ENCODE assay signal across 20 mouse cellular contexts in the genomic region with DNA sequence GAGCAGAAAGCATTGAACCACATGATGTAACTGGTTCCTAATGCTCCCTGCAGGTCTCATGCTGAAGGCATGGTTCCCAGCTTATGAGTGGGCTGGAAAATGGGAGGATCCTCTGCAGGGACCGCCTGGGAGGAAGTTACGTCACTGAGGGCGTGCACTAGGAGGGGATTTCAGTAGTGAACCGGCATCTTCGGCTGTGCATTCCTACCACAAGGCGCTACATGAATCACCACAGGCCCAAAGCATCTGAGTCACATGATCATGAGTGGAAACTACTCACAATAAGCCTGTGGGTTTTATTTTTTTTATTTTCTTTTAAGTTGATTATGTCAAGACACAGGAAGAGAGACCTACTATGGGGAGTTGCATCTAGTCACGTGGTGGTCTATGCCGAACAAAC.
DNase-seq lines count a peak whose midpoint lies in the region; ATAC-seq lines count a peak whose summit lies in the region.
"Had no signal": no experiment of that assay in that cellular context is flagged by ENCODE, and none has a peak within 500 bp of the region (broad histone marks: within the 10 kb centered on the region; RNA-seq: fewer than 3 reads in every experiment).

No protein-coding gene starts in this region.

- H3K27me3 ChIP-seq in forebrain, embryonic 10.5 days (ENCODE audit: poor library complexity, severe bottlenecking): no peaks in the 10 kb centered on the region
- H3K27me3 ChIP-seq: hindbrain, embryonic 12.5 days; intestine, embryonic 15.5 days; liver, embryonic 13.5 days; neural tube, embryonic 15.5 days had no signal

- peak; percentile 97 for ATAC-seq in inflammation-experienced regulatory T-cells, adult 6 months
- ATAC-seq: forebrain, embryonic 16.5 days; intestine, embryonic 15.5 days had no signal

- DNase-seq in 3134 (ENCODE audit: extremely low read depth, insufficient read length, low spot score) (peak; percentile 14), 416B (ENCODE audit: low read depth) (peak; percentile 82), NIH3T3 (ENCODE audit: low read depth) (peak; percentile 57)
- no peak for DNase-seq in forebrain, embryonic 10.5 days (ENCODE audit: extremely low spot score, low spot score)
- DNase-seq in adrenal gland, postnatal 10 days: no peak
- DNase-seq in heart, postnatal 4 days: no peak
- DNase-seq: adrenal gland, postnatal 14 days; cerebellum, adult 11-12 months; heart, adult 18-20 months; liver, embryonic 13.5 days had no signal

- H3K4me1 ChIP-seq in forebrain, embryonic 10.5 days: peaks cover under 1% of the 10 kb centered on the region
- H3K4me1 ChIP-seq: hindbrain, embryonic 12.5 days; intestine, embryonic 15.5 days; limb, embryonic 12.5 days; liver, embryonic 13.5 days had no signal

- H3K36me3 ChIP-seq in forebrain, embryonic 10.5 days (replicated peaks): no peaks in the 10 kb centered on the region
- H3K36me3 ChIP-seq: G1E; hindbrain, embryonic 12.5 days; intestine, embryonic 15.5 days; limb, embryonic 12.5 days; liver, embryonic 13.5 days; neural tube, embryonic 15.5 days had no signal

- no peak overlapping the region for H3K27ac ChIP-seq in forebrain, embryonic 10.5 days
- H3K27ac ChIP-seq: hindbrain, embryonic 12.5 days; intestine, embryonic 15.5 days; layer of hippocampus, adult 2 months; left cerebral cortex, adult 2 months; limb, embryonic 12.5 days; liver, embryonic 13.5 days; neural tube, embryonic 15.5 days had no signal

- no peaks in the 10 kb centered on the region for H3K9me3 ChIP-seq in forebrain, embryonic 10.5 days
- H3K9me3 ChIP-seq: G1E; hindbrain, embryonic 12.5 days; intestine, embryonic 15.5 days; limb, embryonic 12.5 days; liver, embryonic 13.5 days; neural tube, embryonic 15.5 days had no signal

- H3K4me3 ChIP-seq in forebrain, embryonic 10.5 days: no peak overlapping the region
- H3K4me3 ChIP-seq: erythroblast, embryonic 14.5 days; hindbrain, embryonic 12.5 days; intestine, embryonic 15.5 days; layer of hippocampus, adult 2 months; left cerebral cortex, adult 2 months; limb, embryonic 12.5 days; liver, embryonic 13.5 days; neural tube, embryonic 15.5 days had no signal

- WGBS in forebrain, embryonic 10.5 days: 93% methylated on average over 8 of the region's 8 CpGs

Comparison
In these comparisons a context has a peak if more than half of its experiments do, and no peak if none do; other contexts are left out.
1. DNase-seq: peak in 3134 (single experiment), 416B (single experiment) and NIH3T3 (single experiment); none in forebrain, embryonic 10.5 days (single experiment), adrenal gland, postnatal 10 days (single experiment) and heart, postnatal 4 days (single experiment).